Mouse (Mus musculus): ENCODE measurements around the gene Fut11.

GRCm38 (mm10) chr14:20677906-20678305 lies 16.9 kb upstream of the Fut11 start:
- TF ChIP-seq POLR2A (IDR thresholded peaks at IDR 0.05; ENCODE audit: insufficient read depth, low read depth, low read length) = no peak
- TF ChIP-seq CTCF (IDR thresholded peaks at IDR 0.05) = no peak
- no peak for TF ChIP-seq EP300 (IDR thresholded peaks at IDR 0.05; ENCODE audit: insufficient read depth, low read depth, low read length)

Measured in heart, adult 2 months (tissue).